Mouse (Mus musculus): ENCODE measurements around the gene Nell1.

Gene Nell1

GRCm38 (mm10) chr7:49981511-49982227 is 7.0 kb downstream of the Nell1 start:
- no peak for DNase-seq (ENCODE audit: low read depth, low spot score)
- Histone ChIP-seq H3K27me3 (ENCODE audit: control insufficient read depth, insufficient read depth, low read length, poor library complexity, severe bottlenecking) (no peaks in the 10 kb centered on the region), H3K36me3 (ENCODE audit: control insufficient read depth, insufficient read depth, low read length, poor library complexity, severe bottlenecking) (no peaks in the 10 kb centered on the region)

GRCm38 (mm10) chr7:49984698-49985097 is 10.0 kb downstream of the Nell1 start:
- DNase-seq (ENCODE audit: low read depth, low spot score) = no peak
- Histone ChIP-seq H3K36me3 (ENCODE audit: control insufficient read depth, insufficient read depth, low read length, poor library complexity, severe bottlenecking) (no peaks in the 10 kb centered on the region), H3K27me3 (ENCODE audit: control insufficient read depth, insufficient read depth, low read length, poor library complexity, severe bottlenecking) (no peaks in the 10 kb centered on the region)

- no peak for DNase-seq (ENCODE audit: low read depth, low spot score)
- H3K36me3 ChIP-seq (ENCODE audit: control insufficient read depth, insufficient read depth, low read length, poor library complexity, severe bottlenecking) = no peaks in the 10 kb centered on the region
- no peaks in the 10 kb centered on the region for H3K27me3 ChIP-seq (ENCODE audit: control insufficient read depth, insufficient read depth, low read length, poor library complexity, severe bottlenecking)
Observed at GRCm38 (mm10) chr7:49985947-49986346, 11.3 kb downstream of the Nell1 start.

GRCm38 (mm10) chr7:49999321-49999720 is 24.7 kb downstream of the Nell1 start:
- peaks cover 2% of the 10 kb centered on the region; the same call in 1 of the 2 replicates for H3K27me3 ChIP-seq (ENCODE audit: control insufficient read depth, insufficient read depth, low read length, poor library complexity, severe bottlenecking)
- DNase-seq (ENCODE audit: low read depth, low spot score) = no peak
- no peaks in the 10 kb centered on the region for H3K36me3 ChIP-seq (ENCODE audit: control insufficient read depth, insufficient read depth, low read length, poor library complexity, severe bottlenecking)

GRCm38 (mm10) chr7:50005268-50005667 is 30.6 kb downstream of the Nell1 start:
- Histone ChIP-seq H3K36me3 (ENCODE audit: control insufficient read depth, insufficient read depth, low read length, poor library complexity, severe bottlenecking) (no peaks in the 10 kb centered on the region), H3K27me3 (ENCODE audit: control insufficient read depth, insufficient read depth, low read length, poor library complexity, severe bottlenecking) (no peaks in the 10 kb centered on the region)
- no peak for DNase-seq (ENCODE audit: low read depth, low spot score)

- no peaks in the 10 kb centered on the region for H3K27me3 ChIP-seq (ENCODE audit: control insufficient read depth, insufficient read depth, low read length, poor library complexity, severe bottlenecking)
- no peaks in the 10 kb centered on the region for H3K36me3 ChIP-seq (ENCODE audit: control insufficient read depth, insufficient read depth, low read length, poor library complexity, severe bottlenecking)
- no peak for DNase-seq (ENCODE audit: low read depth, low spot score)
Observed at GRCm38 (mm10) chr7:50035187-50036153, 60.8 kb downstream of the Nell1 start.

GRCm38 (mm10) chr7:50041112-50041511 is 66.4 kb downstream of the Nell1 start:
- DNase-seq (ENCODE audit: low read depth, low spot score) = no peak
- no peaks in the 10 kb centered on the region for H3K27me3 ChIP-seq (ENCODE audit: control insufficient read depth, insufficient read depth, low read length, poor library complexity, severe bottlenecking)
- no peaks in the 10 kb centered on the region for H3K36me3 ChIP-seq (ENCODE audit: control insufficient read depth, insufficient read depth, low read length, poor library complexity, severe bottlenecking)

GRCm38 (mm10) chr7:50050144-50050543 is 75.5 kb downstream of the Nell1 start:
- Histone ChIP-seq H3K27me3 (ENCODE audit: control insufficient read depth, insufficient read depth, low read length, poor library complexity, severe bottlenecking) (no peaks in the 10 kb centered on the region), H3K36me3 (ENCODE audit: control insufficient read depth, insufficient read depth, low read length, poor library complexity, severe bottlenecking) (no peaks in the 10 kb centered on the region)
- DNase-seq (ENCODE audit: low read depth, low spot score) = no peak

- Histone ChIP-seq H3K27me3 (ENCODE audit: control insufficient read depth, insufficient read depth, low read length, poor library complexity, severe bottlenecking) (no peaks in the 10 kb centered on the region), H3K36me3 (ENCODE audit: control insufficient read depth, insufficient read depth, low read length, poor library complexity, severe bottlenecking) (no peaks in the 10 kb centered on the region)
- DNase-seq (ENCODE audit: low read depth, low spot score) = no peak
Observed at GRCm38 (mm10) chr7:50053704-50054103, 79.0 kb downstream of the Nell1 start.

GRCm38 (mm10) chr7:50094461-50094860 is 119.8 kb downstream of the Nell1 start:
- H3K27me3 ChIP-seq (ENCODE audit: control insufficient read depth, insufficient read depth, low read length, poor library complexity, severe bottlenecking) = no peaks in the 10 kb centered on the region
- DNase-seq (ENCODE audit: low read depth, low spot score) = no peak
- H3K36me3 ChIP-seq (ENCODE audit: control insufficient read depth, insufficient read depth, low read length, poor library complexity, severe bottlenecking) = no peaks in the 10 kb centered on the region

- H3K36me3 ChIP-seq (ENCODE audit: control insufficient read depth, insufficient read depth, low read length, poor library complexity, severe bottlenecking) = no peaks in the 10 kb centered on the region
- DNase-seq (ENCODE audit: low read depth, low spot score) = no peak
Observed at GRCm38 (mm10) chr7:50105612-50106321, 131.1 kb downstream of the Nell1 start.

GRCm38 (mm10) chr7:50107261-50107660 is 132.6 kb downstream of the Nell1 start:
- no peaks in the 10 kb centered on the region for H3K27me3 ChIP-seq (ENCODE audit: control insufficient read depth, insufficient read depth, low read length, poor library complexity, severe bottlenecking)
- no peaks in the 10 kb centered on the region for H3K36me3 ChIP-seq (ENCODE audit: control insufficient read depth, insufficient read depth, low read length, poor library complexity, severe bottlenecking)
- no peak for DNase-seq (ENCODE audit: low read depth, low spot score)

More at GRCm38 (mm10) chr7:50105612-50106321, 131.1 kb downstream of the Nell1 start:
- no peaks in the 10 kb centered on the region for H3K27me3 ChIP-seq (ENCODE audit: control insufficient read depth, insufficient read depth, low read length, poor library complexity, severe bottlenecking)

- no peaks in the 10 kb centered on the region for H3K36me3 ChIP-seq (ENCODE audit: control insufficient read depth, insufficient read depth, low read length, poor library complexity, severe bottlenecking)
- H3K27me3 ChIP-seq (ENCODE audit: control insufficient read depth, insufficient read depth, low read length, poor library complexity, severe bottlenecking) = no peaks in the 10 kb centered on the region
- DNase-seq (ENCODE audit: low read depth, low spot score) = no peak
Observed at GRCm38 (mm10) chr7:50118348-50118747, 143.7 kb downstream of the Nell1 start.

GRCm38 (mm10) chr7:50137706-50138105 is 163.0 kb downstream of the Nell1 start:
- DNase-seq (ENCODE audit: low read depth, low spot score) = no peak
- no peaks in the 10 kb centered on the region for H3K27me3 ChIP-seq (ENCODE audit: control insufficient read depth, insufficient read depth, low read length, poor library complexity, severe bottlenecking)
- H3K36me3 ChIP-seq (ENCODE audit: control insufficient read depth, insufficient read depth, low read length, poor library complexity, severe bottlenecking) = no peaks in the 10 kb centered on the region
